Mouse (Mus musculus) heart, postnatal 4 days (tissue): ENCODE measurements around the gene H2-T22. TPM values are rescaled to one million over a fixed set of nuclear protein-coding genes. Genes with fewer than 3 reads are reported as not detected.
"Not testable (repeated sequence)": the region's sequence is repeated elsewhere in the genome, so short reads cannot be mapped to it uniquely, and the experiment has no call there.

Experiments used
- DNase-seq: peaks from one replicate; pipeline ENCODE4 v3.0.0; 2021
- total RNA-seq, 2 experiments: library from RNA; stranded (reverse); gene quantifications; 2 replicates each; pipeline ENCODE4 v1.2.3; 2021

H2-T22 gene
- total RNA-seq, 2 experiments from 2014 or later = 7.9 to 9.3 TPM

- no peak for DNase-seq
Observed at GRCm38 (mm10) chr17:36028879-36029619, 13.5 kb downstream of the H2-T22 start.

GRCm38 (mm10) chr17:36027663-36028062 lies 14.9 kb downstream of the H2-T22 start:
- DNase-seq = no peak

DNA sequence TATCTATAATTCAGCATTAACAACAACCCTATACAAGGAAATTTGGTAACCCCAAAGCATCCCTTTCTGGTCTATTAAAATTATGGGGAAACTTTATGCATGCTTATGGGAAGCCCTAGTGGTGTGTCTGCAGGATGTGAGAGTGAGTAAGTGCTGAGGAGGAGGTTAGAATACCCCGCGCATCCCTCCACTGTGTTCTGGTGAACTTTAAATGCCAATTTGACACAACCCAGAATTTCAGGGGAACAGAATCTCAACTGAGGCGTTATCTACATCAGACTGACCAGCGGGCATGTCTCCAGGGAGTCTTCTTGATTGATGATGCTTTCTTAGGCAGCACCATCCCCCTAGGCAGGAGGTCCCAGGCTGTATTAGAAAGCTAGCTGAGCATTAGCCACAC lies 16.6 kb downstream of the H2-T22 start:
- DNase-seq = no peak

DNA sequence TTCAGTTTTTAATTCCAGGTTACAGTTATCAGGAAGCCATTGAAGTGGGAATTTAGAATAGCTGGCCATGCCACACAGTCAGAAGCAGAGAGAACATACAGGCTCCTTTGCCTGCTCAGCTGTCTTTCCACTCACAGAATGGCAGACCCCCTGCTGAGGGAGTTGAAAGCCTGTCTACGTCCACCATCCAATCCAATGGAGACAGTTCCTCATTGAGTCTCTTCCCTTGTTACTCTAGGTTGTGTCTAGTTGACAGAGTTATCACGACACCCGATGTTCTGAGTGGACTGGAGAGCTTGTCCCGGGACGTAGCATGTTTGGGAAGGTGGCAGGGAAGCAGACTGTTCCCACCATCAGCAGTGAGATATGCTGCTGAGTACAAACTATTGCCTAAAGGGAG lies 17.4 kb downstream of the H2-T22 start:
- no peak for DNase-seq

DNA sequence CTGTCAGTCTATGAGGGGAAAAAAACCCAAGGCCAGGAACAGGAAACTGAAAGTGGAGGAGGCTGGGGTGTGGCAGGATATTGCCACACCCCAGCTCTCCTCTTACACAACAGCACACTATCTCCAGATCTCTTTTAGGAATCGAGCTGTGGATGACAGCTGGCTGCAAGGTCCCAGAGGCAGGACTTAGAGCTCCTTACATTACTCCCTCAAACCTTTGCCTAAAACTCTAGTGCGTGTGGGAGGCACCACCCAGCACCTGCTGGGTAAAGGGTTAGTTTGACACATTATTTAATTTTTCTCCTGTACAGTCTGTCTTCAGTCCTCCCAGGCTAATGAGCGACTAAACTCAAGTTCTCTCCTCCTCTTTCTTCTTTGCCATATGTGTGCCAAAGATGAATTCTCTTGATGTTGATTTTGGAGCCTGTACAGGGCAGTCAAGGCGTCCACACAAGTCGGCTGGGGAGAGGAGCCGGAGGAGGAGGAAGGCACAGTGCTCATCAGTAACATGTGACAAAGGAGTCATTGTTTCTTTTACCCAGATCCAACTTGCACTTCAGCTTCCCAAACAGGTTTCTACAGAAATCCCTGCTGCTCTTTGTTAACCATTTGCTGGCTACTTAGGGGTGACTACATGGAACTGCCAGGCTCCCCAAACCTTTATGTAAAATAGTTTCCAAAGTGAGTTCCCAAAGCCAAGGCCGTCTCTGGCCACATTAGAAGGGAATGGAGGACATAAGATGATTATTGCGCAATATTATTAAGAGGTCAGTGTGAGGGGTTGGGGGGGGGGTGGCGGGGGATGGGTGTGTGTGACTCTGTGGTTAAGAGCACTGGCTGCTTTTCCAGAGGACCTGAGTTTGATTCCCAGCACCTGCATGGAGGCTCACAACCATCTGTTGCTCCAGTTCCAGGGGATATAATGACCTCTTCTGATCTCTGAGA lies 18.6 kb downstream of the H2-T22 start:
- peak; percentile 16 for DNase-seq

- DNase-seq = no peak
Observed at GRCm38 (mm10) chr17:36022922-36023321, 19.6 kb downstream of the H2-T22 start.

DNA sequence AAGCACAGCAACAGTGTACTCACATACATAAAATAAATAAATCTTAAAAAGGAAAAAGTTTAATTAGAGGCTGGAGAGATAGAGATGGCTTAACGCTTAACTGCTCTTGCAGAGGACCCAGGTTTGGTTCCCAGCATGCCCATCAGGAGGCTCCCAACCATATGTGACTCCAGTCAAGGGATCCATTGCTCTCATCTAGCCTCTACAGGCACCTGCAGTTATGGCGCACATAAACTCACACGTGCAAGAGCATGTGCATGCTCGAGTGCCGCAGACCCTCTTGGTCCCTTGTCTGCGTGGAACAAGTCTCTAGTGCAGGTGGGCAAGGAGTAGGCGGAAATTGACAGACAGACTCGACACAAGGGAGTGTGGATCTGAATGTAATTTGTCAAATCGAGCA lies 20.4 kb downstream of the H2-T22 start:
- DNase-seq = no peak

DNA sequence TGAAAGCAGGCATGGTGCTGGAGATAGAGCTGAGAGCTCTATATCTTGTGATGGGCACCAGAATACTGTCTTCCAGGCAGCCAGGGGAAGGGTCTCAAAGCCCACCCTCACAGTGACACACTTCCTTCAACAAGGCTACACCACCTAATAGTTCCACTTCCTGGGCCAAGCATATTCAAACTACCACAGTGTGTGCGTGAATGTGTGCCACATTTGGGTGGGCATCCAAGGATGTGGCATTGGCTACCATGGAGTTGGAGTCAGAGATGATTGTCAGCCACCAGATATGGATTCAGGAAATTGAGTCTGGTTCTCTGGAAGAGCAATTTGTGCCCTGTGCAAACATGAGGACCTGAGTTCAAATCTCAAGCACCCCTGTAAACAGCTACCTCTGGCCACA lies 21.2 kb downstream of the H2-T22 start:
- DNase-seq = no peak

- peak; percentile 70 for DNase-seq
Observed at GRCm38 (mm10) chr17:36020191-36021073, 22.1 kb downstream of the H2-T22 start, which contains the start of gene H2-T24. Gene H2-T24 (minus strand): TSS chr17:36020560.

DNA sequence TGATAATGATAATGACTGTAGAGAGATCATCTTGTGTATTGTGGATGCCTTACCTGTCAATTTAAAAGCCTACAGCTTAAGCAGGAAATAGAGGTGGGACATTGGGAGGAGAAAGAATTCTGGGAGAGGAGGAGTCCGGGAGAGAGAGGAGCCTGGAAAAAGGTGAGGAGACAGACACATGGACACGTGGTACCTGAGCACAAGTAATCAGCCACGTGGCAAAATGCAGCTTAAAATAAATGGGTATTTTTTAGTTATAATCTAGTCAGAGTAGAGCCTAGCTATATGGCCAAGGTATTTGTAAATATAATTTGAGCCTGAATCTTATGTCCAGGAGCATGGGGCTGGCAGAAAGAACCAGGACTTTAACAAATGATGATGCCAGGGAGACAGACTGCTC lies 23.0 kb downstream of the H2-T22 start:
- no peak for DNase-seq

DNA sequence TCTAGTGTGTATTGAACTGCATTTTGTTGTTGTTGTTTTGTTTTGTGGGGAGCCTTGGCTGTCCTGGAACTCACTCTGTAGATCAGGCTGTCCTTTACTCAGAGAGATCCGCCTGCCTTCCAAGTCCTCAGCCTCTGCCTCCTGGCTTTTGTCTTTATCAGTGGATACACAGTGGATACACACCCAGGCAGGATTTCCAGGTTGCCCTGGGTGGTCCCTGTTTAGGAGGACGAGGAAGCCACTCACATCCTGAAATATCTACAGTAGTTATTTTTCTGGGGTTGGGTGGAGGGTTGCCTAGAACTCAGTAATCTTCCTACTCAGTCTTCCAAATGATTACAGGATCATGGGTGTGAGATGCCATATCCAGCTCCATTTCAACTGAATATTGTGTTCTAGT lies 23.6 kb downstream of the H2-T22 start:
- DNase-seq = no peak

GRCm38 (mm10) chr17:36017046-36017445 lies 25.5 kb downstream of the H2-T22 start:
- DNase-seq = no peak

DNA sequence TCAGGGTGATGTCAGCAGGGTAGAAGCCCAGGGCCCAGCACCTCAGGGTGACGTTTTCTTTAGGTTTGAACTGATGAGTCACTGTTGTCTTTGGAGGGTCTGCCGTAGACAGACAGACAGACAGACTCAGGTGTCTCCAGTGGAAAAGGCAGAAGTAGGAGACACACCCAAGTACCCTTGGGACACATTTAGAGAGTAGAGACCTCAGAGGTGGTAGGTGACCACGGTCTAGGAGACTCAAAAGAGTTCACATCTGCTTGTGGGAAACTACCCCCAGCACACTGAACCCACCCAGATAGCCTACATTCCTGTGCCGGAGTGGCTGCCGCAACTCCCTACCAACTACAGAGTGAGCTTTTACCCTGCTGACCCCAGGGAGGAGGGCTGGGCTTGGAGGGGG lies 27.6 kb downstream of the H2-T22 start:
- DNase-seq = no peak

GRCm38 (mm10) chr17:36004409-36004808 lies 38.1 kb downstream of the H2-T22 start:
- DNase-seq = not testable (repeated sequence)

GRCm38 (mm10) chr17:36003331-36003730 lies 39.2 kb downstream of the H2-T22 start:
- DNase-seq = no peak

DNA sequence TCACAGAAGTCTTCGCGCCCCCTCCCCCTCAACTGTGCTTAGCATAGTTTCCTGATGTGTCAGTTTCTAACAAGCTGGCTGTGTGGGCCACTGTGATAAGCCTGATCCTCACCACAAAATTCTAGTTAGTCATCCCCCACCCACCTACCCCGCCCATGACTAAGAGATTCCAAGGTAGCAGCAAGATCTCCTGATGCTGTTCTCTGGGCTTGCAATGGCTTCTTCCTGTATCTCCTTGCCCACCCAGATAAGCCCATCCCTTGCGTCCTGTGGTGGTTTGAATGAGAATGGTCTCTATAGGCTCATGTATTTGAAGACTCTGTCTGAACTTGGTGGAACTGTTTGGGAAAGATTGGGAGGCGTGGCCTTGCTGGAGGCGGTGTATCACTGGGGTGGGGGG lies 40.6 kb downstream of the H2-T22 start:
- DNase-seq = no peak

DNA sequence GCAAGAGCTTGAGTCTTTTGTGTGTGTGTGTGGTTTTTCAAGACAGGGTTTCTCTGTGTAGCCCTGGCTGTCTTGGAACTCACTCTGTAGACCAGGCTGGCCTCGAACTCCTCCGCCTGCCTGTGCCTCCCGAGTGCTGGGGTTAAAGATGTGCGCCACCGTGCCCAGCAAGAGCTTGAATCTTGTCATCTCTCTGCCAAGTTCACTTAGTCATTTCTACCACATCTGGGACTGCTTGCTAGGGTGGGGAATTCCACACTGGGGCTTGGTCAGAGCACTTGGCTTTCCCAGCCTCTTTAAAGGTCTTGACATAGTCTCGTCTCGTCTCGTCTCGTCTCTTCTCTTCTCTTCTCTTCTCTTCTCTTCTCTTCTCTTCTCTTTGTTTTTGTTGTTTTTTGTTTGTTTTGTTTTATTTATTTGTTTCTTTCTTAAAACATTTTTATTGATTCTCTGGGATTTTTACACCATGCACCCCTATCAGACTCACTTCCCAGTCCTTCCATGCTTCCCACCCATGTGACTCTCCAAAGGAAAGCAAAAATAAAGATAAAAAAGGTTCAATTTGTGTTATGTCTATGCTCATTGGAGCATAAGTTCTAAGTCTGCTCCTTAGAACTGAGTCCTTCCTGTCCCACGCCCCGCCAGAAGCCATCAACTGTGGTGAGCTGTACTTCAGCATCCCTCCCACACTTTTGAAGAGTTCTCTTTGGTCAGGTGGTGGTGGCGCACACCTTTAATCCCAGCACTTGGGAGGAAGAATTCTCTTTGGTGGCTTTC lies 41.2 kb downstream of the H2-T22 start:
- DNase-seq = no peak

- no peak for DNase-seq
Observed at GRCm38 (mm10) chr17:36000349-36000748, 42.2 kb downstream of the H2-T22 start.

GRCm38 (mm10) chr17:35999356-35999755 lies 43.2 kb downstream of the H2-T22 start:
- DNase-seq = no peak

- DNase-seq = no peak
Observed at GRCm38 (mm10) chr17:35998545-35999305, 43.8 kb downstream of the H2-T22 start.
